Mouse (Mus musculus) B cell, adult 2 months (primary cell): ENCODE results near the gene 4921509C19Rik.
"Not testable (repeated sequence)": the region's sequence is repeated elsewhere in the genome, so short reads cannot be mapped to it uniquely, and the experiment has no call there.

Experiments used
- DNase-seq, 2 experiments: peaks; one replicate each; pipeline ENCODE4 v3.0.0; 2022

Gene 4921509C19Rik

GRCm38 (mm10) chr2:151476053-151476452, at the start of gene 4921509C19Rik:
Gene 4921509C19Rik, minus strand, starts transcription at chr2:151476153.
- not testable (repeated sequence) for DNase-seq

- DNase-seq = no peak
These were observed 49.6 kb upstream of the 4921509C19Rik start for GRCm38 (mm10) chr2:151525520-151525919.

GRCm38 (mm10) chr2:151524324-151525041, 48.5 kb upstream of the 4921509C19Rik start:
- DNase-seq = no peak

- DNase-seq = no peak
These were observed 43.0 kb upstream of the 4921509C19Rik start for GRCm38 (mm10) chr2:151519000-151519399.

- no peak for DNase-seq
These were observed 37.8 kb upstream of the 4921509C19Rik start for GRCm38 (mm10) chr2:151513525-151514285.

- DNase-seq = no peak
These were observed 36.2 kb upstream of the 4921509C19Rik start for GRCm38 (mm10) chr2:151512199-151512598.

GRCm38 (mm10) chr2:151504226-151504625, 28.3 kb upstream of the 4921509C19Rik start:
- DNase-seq = no peak

GRCm38 (mm10) chr2:151500442-151501007, 24.6 kb upstream of the 4921509C19Rik start:
- no peak for DNase-seq

- no peak for DNase-seq
These were observed 22.4 kb upstream of the 4921509C19Rik start for GRCm38 (mm10) chr2:151498358-151498757.

- peak; percentile 98 for DNase-seq
These were observed 18.3 kb upstream of the 4921509C19Rik start, which contains the start of gene Nsfl1c for GRCm38 (mm10) chr2:151494035-151494803. Gene Nsfl1c, plus strand, starts transcription at chr2:151494182.

- no peak for DNase-seq
These were observed 10.5 kb upstream of the 4921509C19Rik start for GRCm38 (mm10) chr2:151486496-151486895.

- not testable (repeated sequence) for DNase-seq
These were observed 41.0 kb downstream of the 4921509C19Rik start for GRCm38 (mm10) chr2:151434971-151435370.

- peak; percentile 4 to 12 for DNase-seq
These were observed 41.8 kb downstream of the 4921509C19Rik start for GRCm38 (mm10) chr2:151434203-151434602.
